Mouse (Mus musculus): ENCODE measurements around the gene BC030867. TPM values are rescaled to one million over a fixed set of nuclear protein-coding genes. Genes with fewer than 3 reads are reported as not detected.

The BC030867 gene
- polyA plus RNA-seq (2012; rRNA removed): 8.9 and 10.8 TPM in 2 replicates

GRCm38 (mm10) chr11:102248630-102249230 lies at the start of gene BC030867:
TSS of gene BC030867 (plus strand) at chr11:102248882.

GRCm38 (mm10) chr11:102230006-102230741 lies 18.5 kb upstream of the BC030867 start, which contains the start of gene Hdac5:
TSS of gene Hdac5 (minus strand) at chr11:102230166.

GRCm38 (mm10) chr11:102268520-102269244 lies 20.0 kb downstream of the BC030867 start, which contains the start of gene Asb16:
TSS of gene Asb16 (plus strand) at chr11:102268743.

GRCm38 (mm10) chr11:102284501-102285094 lies 35.9 kb downstream of the BC030867 start, which contains the start of gene Tmub2:
TSS of gene Tmub2 (plus strand) at chr11:102284931.

GRCm38 (mm10) chr11:102296491-102297472 lies 48.1 kb downstream of the BC030867 start, which contains the start of gene Atxn7l3:
TSS of gene Atxn7l3 (minus strand) at chr11:102296631.

Other genes starting within 250 kb of the BC030867 start
- gene Mpp3, start 220.4 kb upstream of the BC030867 start, polyA plus RNA-seq (2012; rRNA removed): 0.27 and 0.40 TPM in 2 replicates
- gene Cd300lg, start 207.4 kb upstream of the BC030867 start, polyA plus RNA-seq (2012; rRNA removed): 0.37 and 0.38 TPM in 2 replicates
- gene Mpp2, start 160.4 kb upstream of the BC030867 start, polyA plus RNA-seq (2012; rRNA removed): 10.6 and 12.5 TPM in 2 replicates
- gene Ppy, start 147.6 kb upstream of the BC030867 start, polyA plus RNA-seq (2012; rRNA removed): not detected in 2 replicates
- 0.43 TPM in 1 of 2 replicates, not detected in the other for gene Pyy, start 141.1 kb upstream of the BC030867 start, polyA plus RNA-seq (2012; rRNA removed)
- 9.0 and 10.4 TPM in 2 replicates for gene Nags, start 103.4 kb upstream of the BC030867 start, polyA plus RNA-seq (2012; rRNA removed)
- gene Tmem101, start 92.5 kb upstream of the BC030867 start, polyA plus RNA-seq (2012; rRNA removed): 8.1 and 10.1 TPM in 2 replicates
- gene Lsm12, start 63.6 kb upstream of the BC030867 start, polyA plus RNA-seq (2012; rRNA removed): 15.8 and 18.5 TPM in 2 replicates
- gene G6pc3, start 59.3 kb upstream of the BC030867 start, polyA plus RNA-seq (2012; rRNA removed): 11.3 and 12.4 TPM in 2 replicates
- gene Hdac5, start 18.7 kb upstream of the BC030867 start, polyA plus RNA-seq (2012; rRNA removed): 7.8 and 8.7 TPM in 2 replicates
- 0.35 and 0.44 TPM in 2 replicates for gene Asb16, start 19.9 kb downstream of the BC030867 start, polyA plus RNA-seq (2012; rRNA removed)
- gene Tmub2, start 36.0 kb downstream of the BC030867 start, polyA plus RNA-seq (2012; rRNA removed): 17.8 and 20.8 TPM in 2 replicates
- 9.7 and 11.9 TPM in 2 replicates for gene Atxn7l3, start 47.7 kb downstream of the BC030867 start, polyA plus RNA-seq (2012; rRNA removed)
- gene Ubtf, start 70.9 kb downstream of the BC030867 start, polyA plus RNA-seq (2012; rRNA removed): 37.1 and 39.9 TPM in 2 replicates
- 475 and 571 TPM in 2 replicates for gene Slc4a1, start 117.3 kb downstream of the BC030867 start, polyA plus RNA-seq (2012; rRNA removed)
- 0.87 and 1.2 TPM in 2 replicates for gene Rundc3a, start 144.5 kb downstream of the BC030867 start, polyA plus RNA-seq (2012; rRNA removed)
- 139 and 165 TPM in 2 replicates for gene Slc25a39, start 159.1 kb downstream of the BC030867 start, polyA plus RNA-seq (2012; rRNA removed)
- gene Grn, start 181.4 kb downstream of the BC030867 start, polyA plus RNA-seq (2012; rRNA removed): 23.0 and 31.6 TPM in 2 replicates
- gene Fam171a2, start 198.8 kb downstream of the BC030867 start, polyA plus RNA-seq (2012; rRNA removed): 1.1 and 1.5 TPM in 2 replicates
- 35.8 and 37.7 TPM in 2 replicates for gene Itga2b, start 221.2 kb downstream of the BC030867 start, polyA plus RNA-seq (2012; rRNA removed)